Mouse (Mus musculus): Measurements from ENCODE around the gene Fam81b.
A peak's percentile ranks its signal among the peaks of the same experiment; 100 is the strongest.
"Not testable (repeated sequence)": the region's sequence is repeated elsewhere in the genome, so short reads cannot be mapped to it uniquely, and the experiment has no call there.

Gene Fam81b

DNA sequence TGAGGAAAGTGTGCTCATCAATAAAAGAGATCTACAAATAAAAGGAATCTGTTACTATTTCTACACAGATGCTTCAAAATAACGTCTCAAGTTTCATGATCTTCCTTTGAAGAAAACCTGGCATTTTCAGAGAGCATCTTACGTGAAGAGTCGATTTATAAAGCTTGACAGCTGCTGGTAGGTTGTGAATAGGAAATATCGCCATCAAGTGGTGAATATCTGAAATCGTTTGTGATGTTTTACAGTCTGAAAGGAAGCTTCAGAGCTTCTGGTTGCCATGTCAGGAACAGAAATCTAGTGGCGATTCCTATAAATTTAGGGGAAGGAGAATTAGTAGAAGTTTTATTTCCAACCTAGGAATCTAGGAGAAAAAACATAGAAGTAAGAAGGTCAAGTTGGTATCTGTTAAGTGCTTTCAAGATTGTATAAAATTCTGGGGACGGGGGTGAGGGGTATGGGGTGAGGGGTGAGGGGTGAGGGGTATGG lies at the start of gene Fam81b:
Fam81b (minus strand) TSS at position 436 of the 486 bp plus-strand sequence.
- no peak for DNase-seq

DNA sequence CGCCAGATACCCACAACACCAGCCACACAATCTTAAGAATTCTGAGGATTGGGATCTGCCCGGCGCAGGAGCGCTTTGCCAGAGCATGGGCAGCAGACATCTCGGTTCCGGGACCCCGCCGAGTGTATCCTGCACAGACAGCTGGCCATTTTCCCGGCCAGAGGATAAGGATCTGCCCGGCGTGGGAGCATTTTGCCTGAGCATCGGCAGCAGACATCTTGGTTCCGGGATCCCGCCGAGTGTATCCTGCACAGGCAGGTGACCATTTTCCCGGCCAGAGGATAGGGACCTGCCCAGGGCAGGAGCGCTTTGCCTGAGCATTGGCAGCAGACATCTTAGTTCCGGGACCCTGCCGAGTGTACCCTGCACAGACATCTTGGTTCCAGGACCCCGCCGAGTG lies 41.1 kb upstream of the Fam81b start:
- not testable (repeated sequence) for DNase-seq

DNA sequence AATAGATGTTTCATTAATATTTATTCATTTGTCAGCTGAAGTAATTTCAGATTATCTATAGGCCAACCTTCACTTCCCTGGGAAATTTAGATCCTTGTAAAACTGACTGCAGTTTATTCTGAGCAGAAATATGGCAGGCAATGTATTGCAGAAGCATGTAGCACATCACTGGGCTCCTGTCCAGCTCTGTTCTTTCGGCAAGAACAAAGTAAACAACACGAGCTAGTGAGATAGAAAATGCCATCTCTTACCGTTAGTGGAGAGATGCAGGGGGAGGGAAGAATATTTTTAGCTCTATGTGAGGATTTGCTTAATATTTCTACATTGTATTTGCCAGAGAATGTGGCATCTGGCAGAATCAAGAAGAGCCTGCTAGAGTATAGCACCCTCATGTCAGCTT lies 13.8 kb upstream of the Fam81b start:
- no peak for DNase-seq

DNA sequence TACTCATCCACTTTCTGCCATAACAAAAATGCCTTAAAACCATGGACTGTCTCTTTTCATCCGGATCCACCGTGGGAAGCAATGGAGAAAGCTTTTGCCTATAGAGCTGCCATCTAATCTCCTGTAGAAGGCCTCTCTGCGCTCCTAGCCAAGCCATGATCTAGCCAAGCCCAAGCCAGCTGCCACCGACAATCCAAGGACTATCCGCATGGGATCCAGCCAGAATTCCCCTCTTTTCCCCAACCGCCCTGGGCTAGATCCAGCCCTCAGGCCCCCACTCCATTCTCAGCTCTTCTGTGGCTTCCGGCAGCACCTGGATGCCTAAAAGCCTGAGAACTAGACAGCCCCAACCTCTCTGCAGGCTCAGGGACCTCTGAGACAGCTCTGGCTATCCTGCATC lies 6.7 kb upstream of the Fam81b start:
- DNase-seq, result no peak

DNA sequence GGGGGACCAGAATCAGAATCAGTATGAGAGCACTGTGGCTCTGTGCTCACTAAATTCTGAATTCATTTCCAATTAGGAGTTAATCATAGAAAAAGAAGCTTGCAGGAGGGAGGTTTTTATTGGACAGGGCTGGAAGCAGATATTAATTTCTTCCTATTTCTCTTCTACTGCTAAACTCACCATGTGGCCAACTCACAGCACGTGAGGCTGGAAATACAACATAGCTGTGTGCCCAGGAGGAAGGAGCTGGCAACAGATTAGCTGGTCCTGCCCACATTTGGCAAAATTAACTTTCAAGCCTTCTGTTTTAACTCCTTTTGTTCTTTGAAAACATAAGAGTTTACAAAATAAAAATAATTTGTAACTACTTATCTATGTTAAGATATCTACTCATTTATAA lies 3.9 kb upstream of the Fam81b start:
- DNase-seq, result no peak

DNA sequence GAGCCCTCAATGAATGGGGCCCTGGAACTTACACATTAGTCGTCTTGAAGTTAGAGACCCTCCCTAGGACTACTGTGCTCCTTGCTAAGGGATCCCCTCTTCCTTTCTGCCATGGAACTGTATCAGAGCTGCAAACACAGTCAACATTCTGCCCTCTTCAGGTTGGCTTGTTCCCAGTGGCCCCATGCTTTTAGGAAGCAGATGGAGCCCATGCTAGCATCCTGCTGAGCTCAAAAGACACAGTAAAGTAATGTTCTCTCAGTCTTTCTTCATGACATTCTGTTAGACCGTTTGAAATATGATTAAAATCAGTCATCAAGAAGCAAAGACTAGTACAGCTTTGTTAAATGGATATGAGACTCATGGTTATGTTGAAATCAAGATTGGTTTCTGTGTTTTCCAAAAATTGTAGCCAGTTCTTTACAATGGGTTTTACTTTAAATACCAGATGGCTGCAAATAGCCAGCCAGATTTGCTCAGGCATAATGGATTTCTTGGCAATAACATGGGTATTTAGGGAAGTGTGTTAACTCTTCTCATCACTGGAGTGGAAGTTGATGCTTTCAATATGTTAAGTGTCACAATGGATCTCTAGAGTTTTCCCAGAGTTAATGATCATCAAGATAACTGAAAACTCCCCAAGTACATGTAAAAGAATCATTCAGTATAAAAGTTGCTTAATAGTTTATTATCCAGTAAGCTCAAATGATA lies 938 bp upstream of the Fam81b start:
- no peak for DNase-seq

DNA sequence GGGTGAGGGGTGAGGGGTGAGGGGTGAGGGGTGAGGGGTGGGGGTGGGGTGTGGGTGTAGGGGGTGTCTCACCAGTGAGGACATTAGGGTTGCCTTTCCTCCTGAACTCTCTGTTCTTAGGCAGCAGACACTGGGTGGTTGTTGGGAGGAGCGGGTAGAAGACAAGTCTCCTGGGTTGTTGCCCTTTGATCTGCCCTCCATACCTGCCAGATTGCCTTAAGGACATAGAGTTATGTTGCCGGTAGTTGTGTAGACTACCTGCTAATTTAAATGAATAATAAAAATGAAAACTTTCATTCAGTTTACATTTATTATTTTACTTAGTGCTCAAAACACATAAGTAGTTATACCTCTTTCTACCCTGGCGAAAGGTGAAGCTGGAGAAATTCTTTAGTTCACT lies 369 bp upstream of the Fam81b start:
- no peak for DNase-seq

DNA sequence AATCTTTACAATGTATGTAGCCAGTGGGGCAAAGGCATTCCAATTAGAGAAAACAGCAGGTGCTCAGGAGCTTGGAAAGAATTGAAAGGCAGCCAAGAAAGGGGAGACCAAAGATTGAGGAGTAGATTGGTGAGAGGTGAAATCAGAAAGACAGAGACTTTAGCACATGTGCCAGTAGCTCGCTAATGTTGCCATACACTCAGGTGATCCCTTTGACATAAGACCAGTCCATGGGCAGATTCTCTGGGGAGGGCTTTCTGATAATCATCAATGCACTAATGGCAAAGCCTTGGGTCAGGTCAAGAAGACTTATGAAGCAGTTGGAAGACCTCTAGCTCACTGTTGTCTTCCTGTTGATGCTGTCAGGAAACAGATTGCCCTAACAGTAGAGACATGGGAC lies 671 bp downstream of the Fam81b start:
- no peak for DNase-seq

DNA sequence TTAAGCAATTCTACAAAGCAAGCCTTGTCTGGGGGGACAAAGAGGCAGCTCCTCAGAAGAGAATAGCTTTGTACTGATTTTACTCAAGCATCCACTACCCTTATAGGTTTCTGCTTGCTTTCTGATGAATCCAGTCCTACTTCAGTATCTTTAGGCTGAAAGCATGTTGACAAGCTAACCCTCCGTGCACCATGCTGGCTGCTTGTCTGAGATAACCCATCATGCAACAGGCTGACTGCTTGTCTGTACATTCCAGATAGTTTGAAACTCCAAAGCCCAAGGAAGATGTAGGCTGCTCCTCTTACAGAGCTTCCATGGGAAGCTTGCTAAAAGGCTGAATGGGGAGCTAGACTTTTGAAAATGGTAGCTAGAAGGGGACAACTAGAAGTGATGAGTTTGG lies 1.7 kb downstream of the Fam81b start:
- DNase-seq, result no peak

DNA sequence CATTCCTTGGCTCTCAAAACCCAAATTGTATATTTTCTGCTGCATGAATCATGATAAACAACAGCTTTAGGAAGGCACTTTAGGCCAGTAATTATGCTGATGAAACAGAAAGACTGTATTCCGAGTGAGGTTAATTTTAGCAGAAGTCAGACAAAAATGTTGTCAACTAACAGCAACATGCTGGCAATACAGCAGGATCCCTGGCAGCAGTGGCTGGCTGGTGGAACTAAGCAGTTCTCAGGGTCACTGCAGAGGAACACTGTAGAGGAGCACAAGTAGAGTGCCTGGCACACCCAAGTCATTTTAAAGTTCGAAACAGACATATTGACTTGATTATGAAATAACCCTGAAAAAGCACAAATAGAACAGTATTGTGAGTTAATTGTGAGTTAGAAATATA lies 2.8 kb downstream of the Fam81b start:
- DNase-seq, result no peak

DNA sequence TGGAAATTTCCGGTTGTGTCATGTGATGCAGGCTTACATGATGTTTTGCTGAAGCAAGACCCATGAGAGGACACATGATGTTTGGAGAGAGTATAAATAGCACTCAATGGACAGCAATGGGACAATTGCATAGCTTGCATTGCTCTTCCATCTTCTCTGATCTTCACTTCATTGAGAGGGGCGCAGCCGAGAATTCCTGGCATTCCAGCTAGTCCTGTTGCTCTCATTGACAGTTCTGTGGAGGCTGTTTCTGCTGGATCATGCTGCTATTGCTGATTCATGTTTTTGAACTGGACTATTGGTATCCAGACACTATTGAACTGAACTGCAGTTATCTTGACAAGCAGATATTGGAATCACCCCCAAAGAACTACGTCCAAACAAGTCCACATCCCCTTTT lies 12.8 kb downstream of the Fam81b start:
- DNase-seq, result no peak

DNA sequence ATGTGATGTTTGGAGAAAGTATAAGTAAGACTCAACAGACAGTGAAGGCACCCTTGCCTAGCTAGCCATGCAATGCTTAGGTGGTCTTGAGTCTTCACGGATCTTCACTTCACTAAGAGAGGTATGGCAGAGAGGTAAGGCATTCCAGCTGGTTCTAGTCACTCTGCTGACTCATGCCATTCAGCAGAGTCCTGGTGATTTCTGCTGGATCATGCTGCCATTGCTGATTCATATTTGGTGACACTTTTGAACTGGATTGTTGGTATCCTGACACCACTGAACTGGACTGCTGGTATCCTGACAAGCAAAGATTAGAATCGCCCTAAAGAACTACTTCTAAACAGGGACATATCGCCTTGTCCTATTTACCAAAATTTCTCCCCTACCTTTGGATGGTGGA lies 20.3 kb downstream of the Fam81b start:
- DNase-seq, result no peak

DNA sequence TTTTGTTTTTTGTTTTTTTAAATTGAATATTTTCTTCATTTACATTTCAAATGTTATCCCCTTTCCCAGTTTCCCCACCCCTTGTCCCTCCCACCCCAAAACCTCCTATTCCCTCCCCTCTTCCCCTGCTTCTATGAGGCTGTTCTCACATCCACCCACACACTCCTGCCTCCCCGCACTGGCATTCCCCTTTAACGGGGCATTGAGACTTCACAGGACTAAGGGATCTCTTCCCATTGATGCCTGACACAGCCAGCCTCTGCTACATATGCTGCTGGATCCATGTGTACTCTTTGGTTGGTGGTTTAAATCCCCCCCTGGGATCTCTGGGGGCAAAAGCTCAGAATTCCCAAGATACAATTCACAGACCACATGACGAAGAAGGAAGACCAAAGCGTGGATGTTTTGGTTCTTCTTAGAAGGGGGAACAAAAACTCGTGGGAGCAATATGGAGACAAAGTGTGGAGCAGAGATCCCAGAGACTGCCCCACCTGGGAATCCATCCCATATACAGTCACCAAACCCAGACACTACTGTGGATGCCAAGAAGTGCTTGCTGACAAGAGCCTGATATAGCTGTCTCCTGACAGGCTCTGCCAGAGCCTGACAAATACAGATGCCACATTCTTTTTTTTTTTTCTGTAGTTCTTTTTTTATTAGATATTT lies 40.4 kb downstream of the Fam81b start:
- DNase-seq, result no peak

DNA sequence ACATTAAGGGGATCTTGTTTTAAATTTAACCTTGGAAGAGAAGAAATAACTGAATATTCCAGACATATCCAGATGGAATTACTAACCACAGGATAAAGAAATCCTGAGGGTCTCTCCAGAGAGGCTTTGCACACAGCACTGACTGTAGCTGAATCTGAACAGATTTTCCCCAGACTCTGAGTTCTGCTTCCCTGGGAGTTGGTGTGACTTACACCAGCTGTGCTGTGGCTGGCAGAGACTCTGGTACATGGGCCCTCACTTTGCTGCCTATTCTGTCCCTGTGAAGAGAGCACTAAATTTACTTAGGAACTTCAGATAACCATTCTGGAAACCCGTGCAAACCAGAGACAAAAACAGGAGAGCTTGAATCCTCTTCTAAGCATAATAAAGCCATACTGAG lies 46.1 kb downstream of the Fam81b start:
- DNase-seq, result no peak

DNA sequence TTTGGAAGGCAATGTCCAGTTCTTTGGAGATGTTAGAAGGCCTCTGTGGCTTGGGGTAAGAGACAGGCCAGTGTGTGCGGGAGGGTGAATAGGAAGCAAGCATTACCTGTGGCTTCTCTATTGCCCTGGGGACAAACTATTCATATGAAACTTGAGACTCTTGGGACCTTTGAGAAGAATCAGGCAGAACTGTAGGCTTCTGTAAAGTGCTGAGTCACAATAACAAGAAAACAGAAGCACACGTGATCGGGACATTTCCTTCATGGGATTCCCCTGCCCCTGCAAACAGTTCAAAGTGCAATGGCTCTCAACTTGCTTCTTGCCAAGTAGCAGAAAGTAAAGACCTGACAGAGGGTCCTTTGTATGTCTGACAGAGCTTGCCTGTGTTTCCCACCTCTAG lies 48.5 kb downstream of the Fam81b start:
- peak in 1 of 2 experiments; percentile 1 for DNase-seq

DNA sequence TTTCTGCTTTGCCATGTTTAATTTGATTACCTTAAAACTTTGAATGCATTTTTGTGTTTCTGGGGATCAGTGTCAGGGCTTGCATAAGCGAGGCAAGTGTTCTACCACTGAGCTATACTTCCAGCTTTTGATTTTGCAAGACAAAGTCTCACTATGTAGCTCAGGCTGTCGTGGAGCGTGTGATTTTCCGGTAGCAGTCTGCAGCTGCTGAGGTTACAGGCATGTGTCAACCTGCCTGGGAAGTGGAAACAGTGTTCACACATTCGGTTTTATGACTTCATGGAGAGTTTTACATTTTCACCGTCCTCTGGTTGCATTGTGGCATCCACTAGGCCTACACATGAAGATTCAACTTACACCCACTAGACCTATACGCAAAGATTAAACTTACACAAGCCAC lies 54.8 kb downstream of the Fam81b start:
- no peak for DNase-seq

DNA sequence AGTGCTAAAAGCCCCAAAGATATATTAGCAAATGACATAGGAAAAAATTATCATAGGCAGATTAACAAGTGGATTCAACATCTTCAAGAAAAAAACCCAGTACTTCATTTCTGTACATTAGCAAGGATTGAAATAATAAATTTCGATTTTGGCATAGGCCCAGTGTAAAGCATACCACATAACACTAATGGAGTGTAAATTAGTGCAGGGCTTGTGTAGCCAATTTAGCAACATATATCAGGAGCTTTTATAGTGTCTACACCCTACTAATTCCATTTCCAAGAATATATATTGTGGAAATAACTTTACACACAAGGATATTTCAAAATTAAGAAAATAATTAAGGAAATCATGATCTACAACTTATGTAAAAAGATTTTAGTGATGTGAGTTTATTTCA lies 55.8 kb downstream of the Fam81b start:
- DNase-seq, result no peak

DNA sequence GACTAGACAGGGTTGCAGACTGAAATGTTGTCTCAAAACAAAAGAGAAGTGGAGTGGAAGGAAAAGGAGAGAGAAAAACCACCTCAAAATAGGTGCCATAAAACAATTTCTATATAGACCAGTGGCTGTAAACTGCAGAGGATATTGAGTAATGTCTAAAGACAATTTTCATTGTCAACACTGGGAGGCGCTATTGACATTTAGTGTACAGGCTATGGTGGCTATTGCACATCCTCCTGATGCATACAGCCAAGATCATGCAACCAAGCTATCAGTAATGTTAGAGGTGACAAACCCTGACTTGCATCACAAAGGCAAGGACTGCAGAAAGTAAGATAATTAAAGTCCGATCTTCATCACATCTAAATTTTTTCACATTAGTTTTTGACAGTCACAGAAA lies 89.5 kb downstream of the Fam81b start:
- DNase-seq, result no peak

DNA sequence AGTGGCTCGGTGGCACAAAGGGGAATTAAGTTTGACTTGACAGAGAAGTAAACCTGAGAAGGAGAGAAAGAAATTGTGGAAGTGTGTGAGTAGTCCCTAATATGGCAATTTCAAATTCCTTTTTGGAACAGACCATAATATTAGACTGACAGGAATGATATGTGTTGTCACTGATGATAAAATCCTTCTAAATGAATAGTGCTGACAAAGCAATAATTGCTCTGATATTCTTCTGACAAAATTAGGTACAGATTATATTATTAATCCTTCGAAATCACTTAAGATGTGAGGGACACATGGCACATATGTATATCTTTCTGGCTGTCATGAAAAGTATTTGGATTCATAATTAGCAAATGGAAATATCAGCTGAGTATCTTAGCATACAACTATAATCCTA lies 89.9 kb downstream of the Fam81b start:
- no peak for DNase-seq

DNA sequence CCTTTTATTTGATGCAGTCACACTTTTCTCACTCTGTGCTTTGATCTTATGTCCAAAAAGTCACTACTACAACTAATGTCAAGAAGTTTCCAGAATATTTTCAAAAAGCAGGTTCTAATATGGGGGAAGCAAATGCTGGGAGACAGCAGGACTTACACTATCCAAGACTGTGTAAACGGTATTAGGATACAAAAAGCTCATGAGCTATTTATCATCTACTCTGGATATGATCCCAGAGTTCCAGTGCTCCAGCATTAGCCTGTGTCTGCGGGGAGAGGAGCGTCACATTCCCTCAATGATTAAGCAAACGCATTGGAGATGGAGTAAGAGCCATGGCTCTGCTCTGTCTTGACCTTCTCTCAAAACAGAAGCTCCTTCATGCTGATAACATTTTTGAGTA lies 104.9 kb downstream of the Fam81b start:
- DNase-seq, result no peak

DNA sequence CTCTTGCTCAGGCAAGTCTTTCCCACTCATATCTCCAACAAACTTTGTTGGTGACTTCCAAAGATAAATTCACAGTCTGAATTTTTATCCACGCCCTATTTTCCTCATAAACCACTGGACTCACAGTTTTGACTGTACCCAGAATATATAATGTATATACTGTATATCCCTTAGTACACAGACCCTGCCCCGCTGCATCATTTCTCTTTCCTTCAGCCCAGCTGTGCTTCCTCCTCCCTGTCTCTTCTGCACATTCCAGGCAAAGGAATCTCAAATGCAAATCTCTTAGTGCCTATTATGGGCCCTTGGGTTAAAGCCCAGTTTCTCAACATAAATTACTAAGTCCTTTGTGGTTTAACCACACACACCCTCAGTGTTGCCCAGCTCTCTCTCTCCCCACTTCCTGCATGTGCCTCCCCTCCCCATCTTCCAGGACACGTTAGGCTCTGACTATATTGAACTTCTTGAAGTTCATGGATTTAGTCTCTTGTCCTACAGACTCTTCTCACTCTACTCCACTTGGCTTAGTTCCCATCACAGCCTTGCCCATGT lies 107.5 kb downstream of the Fam81b start:
- DNase-seq, result no peak

DNA sequence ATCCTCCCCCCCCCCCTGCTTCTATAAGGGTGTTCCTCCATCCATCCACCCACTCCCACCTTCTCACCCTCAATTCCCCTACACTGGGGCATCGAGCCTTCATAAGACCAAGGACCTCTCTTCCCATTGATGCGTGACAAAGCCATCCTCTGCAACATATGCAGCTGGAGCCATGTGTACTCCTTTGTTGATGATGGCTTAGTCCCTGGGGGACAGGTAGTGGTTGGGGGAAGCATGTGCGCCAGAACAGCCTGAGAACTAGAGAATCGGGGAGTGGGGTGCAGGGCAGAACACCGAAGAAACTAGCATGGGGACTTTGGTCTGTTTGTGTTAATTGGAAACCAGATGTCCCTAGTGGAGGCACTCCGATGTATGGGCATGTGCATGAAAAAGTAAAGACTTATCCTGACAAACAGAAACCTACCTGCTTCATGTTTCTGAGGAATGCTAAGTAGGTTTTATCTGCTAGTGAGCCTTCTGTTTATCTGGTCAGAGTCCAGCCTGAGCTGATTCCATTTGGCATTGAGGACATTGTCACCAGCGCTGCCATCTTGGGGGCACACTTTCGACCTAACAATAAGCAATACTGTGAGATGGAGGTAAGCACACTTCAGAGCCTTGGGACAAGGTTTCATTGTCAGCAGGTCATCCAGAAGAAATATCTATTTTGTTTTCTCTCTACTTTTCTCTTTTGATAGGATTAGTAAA lies 109.3 kb downstream of the Fam81b start:
- DNase-seq, result no peak

DNA sequence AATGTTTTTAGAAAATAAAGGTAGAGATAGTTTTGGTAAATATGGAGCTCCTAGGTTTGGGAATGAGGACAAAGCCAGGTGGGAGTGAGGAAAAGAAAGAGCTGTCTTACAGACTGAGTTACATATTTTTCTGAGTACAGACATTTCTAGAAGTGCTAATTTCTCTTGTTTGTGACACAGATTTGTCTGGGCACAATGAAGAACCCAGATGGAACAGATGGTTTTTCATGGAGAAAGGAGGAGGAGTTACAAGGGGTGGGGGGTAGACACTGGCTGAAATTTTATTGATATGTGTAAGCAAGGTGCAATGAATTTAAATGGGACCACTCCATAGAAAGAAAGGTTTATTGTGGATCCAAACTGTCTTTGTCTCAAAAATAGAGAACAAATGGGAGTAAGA lies 109.9 kb downstream of the Fam81b start:
- no peak for DNase-seq

DNA sequence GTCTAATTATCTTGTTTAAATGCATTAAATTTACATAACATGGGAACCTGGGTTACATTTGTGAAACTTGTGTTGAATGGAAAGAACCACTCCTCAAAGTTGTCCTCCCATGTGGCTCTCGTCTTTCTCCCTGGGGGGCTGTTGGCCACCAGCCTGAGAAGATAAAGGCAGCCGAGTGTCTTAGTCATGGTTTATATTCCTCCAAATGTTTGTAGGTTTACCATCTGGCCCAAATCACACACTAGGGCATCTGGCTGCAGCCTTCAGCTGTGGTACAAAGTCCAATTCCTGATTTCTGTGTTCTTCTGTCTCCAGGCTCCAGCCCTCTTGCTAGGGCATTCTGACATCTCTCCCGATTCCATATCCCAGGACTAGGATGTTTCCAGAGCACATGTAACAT lies 114.6 kb downstream of the Fam81b start:
- DNase-seq, result no peak

Measured in kidney, postnatal 4 days (tissue).